Mouse (Mus musculus): ENCODE measurements at regions not wholly inside any gene's neighbourhood (a gene's known extent, or its start where the extent isn't known, plus 50 kb on each side); places are given as distances from the start of the nearest gene placed in this dataset.
A peak's percentile ranks its signal among the peaks of the same experiment; 100 is the strongest.

GRCm38 (mm10) chr5:91807070-91808065 is 155.5 kb downstream of the Rchy1 start:
- Histone ChIP-seq H3K4me1 (ENCODE audit: control insufficient read depth, insufficient read depth, low read length) (no peaks in the 10 kb centered on the region), H3K27ac (replicated peaks; ENCODE audit: low read depth, low read length) (no peak overlapping the region), H3K9ac (replicated peaks; ENCODE audit: low read length) (no peak overlapping the region), H3K36me3 (replicated peaks; ENCODE audit: control insufficient read depth, insufficient read depth, low read depth, low read length) (no peaks in the 10 kb centered on the region), H3K27me3 (ENCODE audit: control insufficient read depth, insufficient read depth, low read length) (no peaks in the 10 kb centered on the region), H3K4me3 (ENCODE audit: low read depth, low read length) (no peak overlapping the region), H3K9me3 (replicated peaks; ENCODE audit: control insufficient read depth, low read length) (no peaks in the 10 kb centered on the region), H3K4me2 (ENCODE audit: low read depth, low read length) (no peak overlapping the region)
- DNase-seq (ENCODE audit: low spot score): peak; percentile 22
- ATAC-seq (replicated peaks; ENCODE audit: insufficient number of reproducible peaks, low FRiP score, low TSS enrichment, low read depth): peak; percentile 39; the same call in 1 of the 2 replicates
- WGBS: 71% methylated on average over 18 of the region's 18 CpGs

DNA sequence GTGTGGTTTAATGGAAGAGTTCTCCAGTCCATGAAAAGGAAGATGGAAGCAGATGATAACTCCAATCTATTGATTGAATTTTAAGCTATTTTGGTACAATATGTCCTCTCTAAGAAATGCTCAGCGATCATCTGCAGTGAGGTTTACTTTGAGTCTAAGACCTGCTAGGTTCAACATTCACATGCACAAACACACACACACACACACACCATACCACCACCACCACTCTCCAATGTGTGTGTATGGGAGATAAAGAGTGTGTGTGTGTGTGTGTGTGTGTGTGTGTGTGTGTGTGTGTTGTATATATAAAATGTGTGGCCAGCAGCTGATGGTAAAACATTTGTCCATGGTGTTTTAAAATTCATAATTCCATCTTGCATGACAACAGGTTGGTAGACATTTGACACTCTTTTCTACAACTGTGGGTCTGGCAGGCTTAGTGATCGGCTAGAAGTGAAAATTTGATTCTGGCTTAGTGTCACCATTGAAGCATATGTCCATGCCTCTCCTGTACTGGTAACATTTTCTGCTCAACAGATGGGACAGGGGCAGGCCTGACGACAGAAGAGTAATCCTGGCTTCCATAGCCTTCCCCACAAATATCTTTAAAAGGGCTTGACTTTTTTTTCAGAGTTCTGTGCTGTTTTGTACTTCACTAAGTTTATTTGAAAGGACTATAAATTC is 161.4 kb downstream of the Rchy1 start:
- ATAC-seq (replicated peaks; ENCODE audit: insufficient number of reproducible peaks, low FRiP score, low TSS enrichment, low read depth) (no peak), DNase-seq (ENCODE audit: low spot score) (no peak)
- Histone ChIP-seq H3K4me2 (ENCODE audit: low read depth, low read length) (no peak overlapping the region), H3K4me1 (ENCODE audit: control insufficient read depth, insufficient read depth, low read length) (no peaks in the 10 kb centered on the region), H3K9ac (replicated peaks; ENCODE audit: low read length) (no peak overlapping the region), H3K27me3 (ENCODE audit: control insufficient read depth, insufficient read depth, low read length) (no peaks in the 10 kb centered on the region), H3K4me3 (ENCODE audit: low read depth, low read length) (no peak overlapping the region), H3K27ac (replicated peaks; ENCODE audit: low read depth, low read length) (no peak overlapping the region), H3K36me3 (replicated peaks; ENCODE audit: control insufficient read depth, insufficient read depth, low read depth, low read length) (no peaks in the 10 kb centered on the region), H3K9me3 (replicated peaks; ENCODE audit: control insufficient read depth, low read length) (no peaks in the 10 kb centered on the region)
- 75% methylated on average over 3 of the region's 3 CpGs for WGBS

DNA sequence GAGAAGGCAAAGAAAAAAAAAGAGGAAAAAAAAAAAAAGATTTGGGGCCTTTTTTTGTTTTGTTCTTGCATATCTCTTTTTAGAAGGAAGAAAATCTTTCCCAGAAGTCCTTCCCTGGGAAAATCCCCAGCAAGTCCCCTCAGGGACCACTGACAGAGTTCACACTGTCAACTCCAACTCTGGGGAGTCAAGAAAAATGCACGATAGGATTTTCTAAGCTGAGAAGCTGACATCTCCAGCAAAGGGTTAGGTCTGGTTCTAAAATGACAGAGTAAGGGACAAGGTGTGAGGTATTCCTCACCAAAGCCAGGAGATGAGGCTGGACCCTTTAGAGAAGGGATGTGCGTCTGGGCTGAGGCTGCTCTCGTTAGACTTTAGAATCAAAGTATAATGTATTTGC is 165.5 kb downstream of the Rchy1 start:
- Histone ChIP-seq H3K4me2 (ENCODE audit: low read depth, low read length) (no peak overlapping the region), H3K36me3 (replicated peaks; ENCODE audit: control insufficient read depth, insufficient read depth, low read depth, low read length) (no peaks in the 10 kb centered on the region), H3K9me3 (replicated peaks; ENCODE audit: control insufficient read depth, low read length) (no peaks in the 10 kb centered on the region), H3K27me3 (ENCODE audit: control insufficient read depth, insufficient read depth, low read length) (no peaks in the 10 kb centered on the region), H3K27ac (replicated peaks; ENCODE audit: low read depth, low read length) (no peak overlapping the region), H3K9ac (replicated peaks; ENCODE audit: low read length) (no peak overlapping the region), H3K4me3 (ENCODE audit: low read depth, low read length) (no peak overlapping the region), H3K4me1 (ENCODE audit: control insufficient read depth, insufficient read depth, low read length) (no peaks in the 10 kb centered on the region)
- WGBS: 84% methylated on average over 3 of the region's 3 CpGs
- no peak for DNase-seq (ENCODE audit: low spot score)
- no peak for ATAC-seq (replicated peaks; ENCODE audit: insufficient number of reproducible peaks, low FRiP score, low TSS enrichment, low read depth)

DNA sequence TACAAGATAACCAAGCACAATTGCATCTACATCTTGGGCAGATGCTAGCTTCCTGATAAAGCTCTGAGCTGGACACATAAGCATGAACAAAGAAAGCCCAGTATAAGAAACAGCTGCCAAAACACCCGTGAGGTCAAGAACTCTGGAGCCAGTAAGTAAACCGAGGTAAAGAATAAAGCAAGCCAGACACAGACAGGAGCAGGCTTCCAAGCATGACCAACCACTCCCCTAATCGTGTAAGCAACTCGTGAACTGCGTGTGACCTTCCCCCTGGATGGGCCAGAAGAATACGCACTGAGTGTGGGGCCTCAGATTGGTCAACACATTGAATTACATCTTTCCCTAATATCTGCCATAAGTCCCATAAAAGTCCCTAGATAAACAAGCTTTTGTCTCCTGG is 170.1 kb downstream of the Rchy1 start:
- Histone ChIP-seq H3K36me3 (replicated peaks; ENCODE audit: control insufficient read depth, insufficient read depth, low read depth, low read length) (no peaks in the 10 kb centered on the region), H3K4me1 (ENCODE audit: control insufficient read depth, insufficient read depth, low read length) (no peaks in the 10 kb centered on the region), H3K4me2 (ENCODE audit: low read depth, low read length) (no peak overlapping the region), H3K27ac (replicated peaks; ENCODE audit: low read depth, low read length) (no peak overlapping the region), H3K4me3 (ENCODE audit: low read depth, low read length) (no peak overlapping the region), H3K9ac (replicated peaks; ENCODE audit: low read length) (no peak overlapping the region), H3K27me3 (ENCODE audit: control insufficient read depth, insufficient read depth, low read length) (no peaks in the 10 kb centered on the region), H3K9me3 (replicated peaks; ENCODE audit: control insufficient read depth, low read length) (no peaks in the 10 kb centered on the region)
- ATAC-seq (replicated peaks; ENCODE audit: insufficient number of reproducible peaks, low FRiP score, low TSS enrichment, low read depth): no peak
- 48% methylated on average over 6 of the region's 6 CpGs for WGBS
- DNase-seq (ENCODE audit: low spot score): peak; percentile 38

GRCm38 (mm10) chr5:91790412-91790811 is 172.5 kb downstream of the Rchy1 start:
- 17% methylated on average over 2 of the region's 2 CpGs for WGBS
- Histone ChIP-seq H3K9me3 (replicated peaks; ENCODE audit: control insufficient read depth, low read length) (no peaks in the 10 kb centered on the region), H3K4me2 (ENCODE audit: low read depth, low read length) (no peak overlapping the region), H3K27me3 (ENCODE audit: control insufficient read depth, insufficient read depth, low read length) (no peaks in the 10 kb centered on the region), H3K4me3 (ENCODE audit: low read depth, low read length) (no peak overlapping the region), H3K4me1 (ENCODE audit: control insufficient read depth, insufficient read depth, low read length) (no peaks in the 10 kb centered on the region), H3K27ac (replicated peaks; ENCODE audit: low read depth, low read length) (no peak overlapping the region), H3K9ac (replicated peaks; ENCODE audit: low read length) (no peak overlapping the region), H3K36me3 (replicated peaks; ENCODE audit: control insufficient read depth, insufficient read depth, low read depth, low read length) (no peaks in the 10 kb centered on the region)
- ATAC-seq (replicated peaks; ENCODE audit: insufficient number of reproducible peaks, low FRiP score, low TSS enrichment, low read depth): no peak; the same call in 1 of the 2 replicates
- peak; percentile 52 for DNase-seq (ENCODE audit: low spot score)

GRCm38 (mm10) chr5:91783966-91784365 is 178.9 kb downstream of the Rchy1 start:
- no peaks in the 10 kb centered on the region for H3K9me3 ChIP-seq (replicated peaks; ENCODE audit: control insufficient read depth, low read length)
- WGBS: 90% methylated on average over 8 of the region's 8 CpGs
- no peaks in the 10 kb centered on the region for H3K4me1 ChIP-seq (ENCODE audit: control insufficient read depth, insufficient read depth, low read length)
- H3K36me3 ChIP-seq (replicated peaks; ENCODE audit: control insufficient read depth, insufficient read depth, low read depth, low read length): no peaks in the 10 kb centered on the region
- ATAC-seq (replicated peaks; ENCODE audit: insufficient number of reproducible peaks, low FRiP score, low TSS enrichment, low read depth) (no peak), DNase-seq (ENCODE audit: low spot score) (no peak)
- H3K9ac ChIP-seq (replicated peaks; ENCODE audit: low read length): no peak overlapping the region
- H3K4me2 ChIP-seq (ENCODE audit: low read depth, low read length): no peak overlapping the region
- no peaks in the 10 kb centered on the region for H3K27me3 ChIP-seq (ENCODE audit: control insufficient read depth, insufficient read depth, low read length)
- no peak overlapping the region for H3K27ac ChIP-seq (replicated peaks; ENCODE audit: low read depth, low read length)
- H3K4me3 ChIP-seq (ENCODE audit: low read depth, low read length): no peak overlapping the region

GRCm38 (mm10) chr5:91776971-91777370 is 185.9 kb downstream of the Rchy1 start:
- H3K4me2 ChIP-seq (ENCODE audit: low read depth, low read length): no peak overlapping the region
- no peak overlapping the region for H3K4me3 ChIP-seq (ENCODE audit: low read depth, low read length)
- H3K27me3 ChIP-seq (ENCODE audit: control insufficient read depth, insufficient read depth, low read length): no peaks in the 10 kb centered on the region
- no peak overlapping the region for H3K27ac ChIP-seq (replicated peaks; ENCODE audit: low read depth, low read length)
- H3K4me1 ChIP-seq (ENCODE audit: control insufficient read depth, insufficient read depth, low read length): no peaks in the 10 kb centered on the region
- DNase-seq (ENCODE audit: low spot score): no peak
- H3K36me3 ChIP-seq (replicated peaks; ENCODE audit: control insufficient read depth, insufficient read depth, low read depth, low read length): no peaks in the 10 kb centered on the region
- H3K9me3 ChIP-seq (replicated peaks; ENCODE audit: control insufficient read depth, low read length): no peaks in the 10 kb centered on the region
- H3K9ac ChIP-seq (replicated peaks; ENCODE audit: low read length): no peak overlapping the region
- ATAC-seq (replicated peaks; ENCODE audit: insufficient number of reproducible peaks, low FRiP score, low TSS enrichment, low read depth): no peak

DNA sequence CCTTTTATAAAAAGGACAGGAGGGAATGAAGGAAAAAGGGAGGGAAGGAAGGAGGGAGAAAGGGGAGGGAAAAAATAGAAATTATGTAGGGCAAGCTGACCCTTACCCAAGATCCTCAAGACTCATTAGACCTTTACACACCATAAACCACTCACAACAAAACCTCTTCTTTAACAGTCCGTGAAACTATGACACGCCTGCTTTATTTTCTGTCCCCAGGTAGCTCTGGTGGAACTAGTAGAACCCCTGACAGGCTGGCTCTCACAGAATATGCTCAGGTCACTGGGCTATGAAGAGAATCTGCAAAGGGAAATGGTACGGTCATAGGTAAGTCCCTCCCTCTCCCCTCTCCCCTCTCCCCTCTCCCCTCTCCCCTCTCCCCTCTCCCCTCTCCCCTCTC is 188.8 kb downstream of the Rchy1 start:
- no peak overlapping the region for H3K27ac ChIP-seq (replicated peaks; ENCODE audit: low read depth, low read length)
- H3K9me3 ChIP-seq (replicated peaks; ENCODE audit: control insufficient read depth, low read length): no peaks in the 10 kb centered on the region
- no peak overlapping the region for H3K4me3 ChIP-seq (ENCODE audit: low read depth, low read length)
- no peaks in the 10 kb centered on the region for H3K27me3 ChIP-seq (ENCODE audit: control insufficient read depth, insufficient read depth, low read length)
- ATAC-seq (replicated peaks; ENCODE audit: insufficient number of reproducible peaks, low FRiP score, low TSS enrichment, low read depth) (no peak), DNase-seq (ENCODE audit: low spot score) (no peak)
- WGBS: 81% methylated on average over 3 of the region's 3 CpGs
- no peak overlapping the region for H3K4me2 ChIP-seq (ENCODE audit: low read depth, low read length)
- no peak overlapping the region for H3K9ac ChIP-seq (replicated peaks; ENCODE audit: low read length)
- H3K4me1 ChIP-seq (ENCODE audit: control insufficient read depth, insufficient read depth, low read length): no peaks in the 10 kb centered on the region
- H3K36me3 ChIP-seq (replicated peaks; ENCODE audit: control insufficient read depth, insufficient read depth, low read depth, low read length): no peaks in the 10 kb centered on the region

Data from embryonic facial prominence, embryonic 11.5 days (tissue).